Mouse (Mus musculus) bone marrow, adult 2 months (tissue): Measurements from ENCODE around the gene Mrps12.

Experiments used
- CTCF ChIP-seq: fragments of 200-500 bp; IDR thresholded peaks from 2 replicates; pipeline ENCODE4 v1.5.1; 2011; ENCODE audit warnings: low read length, control low read depth; ENCODE audit not compliant: control insufficient read depth, insufficient read depth
- POLR2A ChIP-seq: fragments of 200-500 bp; IDR thresholded peaks from 2 replicates; pipeline ENCODE4 v1.6.1; 2011; ENCODE audit warnings: low read depth, mild to moderate bottlenecking, control low read depth, low read length, borderline replicate concordance; ENCODE audit not compliant: control insufficient read depth

DNA sequence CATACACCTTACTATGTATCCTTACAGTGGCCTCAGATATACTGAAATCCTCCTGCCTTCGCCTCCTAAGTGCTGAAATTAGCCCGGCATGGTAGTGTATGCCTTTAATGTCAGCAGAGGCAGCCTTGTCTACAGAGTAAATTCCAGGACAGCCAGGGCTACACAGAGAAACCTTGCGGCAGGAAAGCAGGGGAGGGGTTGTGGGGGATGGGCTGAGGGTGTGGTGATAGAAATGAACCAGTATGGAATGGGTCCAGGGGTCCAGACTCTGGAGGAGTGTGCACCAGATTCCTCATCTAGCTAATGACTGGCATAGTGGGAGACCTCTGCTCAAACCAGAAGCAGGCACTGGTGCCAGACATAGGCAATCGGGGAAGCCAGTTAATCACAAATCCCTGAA is 22.5 kb downstream of the Mrps12 start:
- TF ChIP-seq CTCF (no peak), POLR2A (no peak)
